Mouse (Mus musculus) kidney, postnatal 25 days (tissue): ENCODE results near the gene Ctc1.

Experiments
- DNase-seq, 2 experiments: peaks; one replicate each; pipeline ENCODE4 v3.0.0; 2021; ENCODE audit warnings: mixed read lengths in 2 of 2

Gene Ctc1

GRCm38 (mm10) chr11:69070590-69071222, 55.0 kb downstream of the Ctc1 start, which contains the start of gene Tmem107:
TSS of gene Tmem107 (plus strand) at chr11:69070806.
- peak; percentile 96 to 97 for DNase-seq

GRCm38 (mm10) chr11:69071262-69071661, 55.6 kb downstream of the Ctc1 start:
- no peak for DNase-seq

- peak in 1 of 2 experiments; percentile 33 for DNase-seq
These were observed 56.5 kb downstream of the Ctc1 start for GRCm38 (mm10) chr11:69072234-69072633.

- DNase-seq: no peak
These were observed 57.0 kb downstream of the Ctc1 start for GRCm38 (mm10) chr11:69072666-69073064.

- peak; percentile 90 to 92 for DNase-seq
These were observed 57.6 kb downstream of the Ctc1 start for GRCm38 (mm10) chr11:69073065-69073888.

- DNase-seq: peak in 1 of 2 experiments; percentile 27
These were observed 58.5 kb downstream of the Ctc1 start for GRCm38 (mm10) chr11:69073951-69074775.

- no peak for DNase-seq
These were observed 59.0 kb downstream of the Ctc1 start for GRCm38 (mm10) chr11:69074776-69075069.

GRCm38 (mm10) chr11:69075764-69076479, 60.2 kb downstream of the Ctc1 start:
- no peak for DNase-seq

- peak in 1 of 2 experiments; percentile 23 for DNase-seq
These were observed 60.9 kb downstream of the Ctc1 start for GRCm38 (mm10) chr11:69076572-69076971.

GRCm38 (mm10) chr11:69077316-69077715, 61.6 kb downstream of the Ctc1 start:
- DNase-seq: peak in 1 of 2 experiments; percentile 17

GRCm38 (mm10) chr11:69078041-69078440, 62.3 kb downstream of the Ctc1 start:
- DNase-seq: peak in 1 of 2 experiments; percentile 20

GRCm38 (mm10) chr11:69078805-69079438, 63.2 kb downstream of the Ctc1 start:
- peak in 1 of 2 experiments; percentile 43 for DNase-seq

GRCm38 (mm10) chr11:69080102-69080854, 64.6 kb downstream of the Ctc1 start:
- DNase-seq: peak in 1 of 2 experiments; percentile 76

- DNase-seq: no peak
These were observed 65.1 kb downstream of the Ctc1 start for GRCm38 (mm10) chr11:69080855-69081222.

- peak in 1 of 2 experiments; percentile 29 for DNase-seq
These were observed 65.9 kb downstream of the Ctc1 start for GRCm38 (mm10) chr11:69081613-69082012.

- DNase-seq: peak in 1 of 2 experiments; percentile 32
These were observed 69.9 kb downstream of the Ctc1 start for GRCm38 (mm10) chr11:69085608-69086007.
